Comparison of ENCODE assay signal across 34 mouse cellular contexts in the genomic region with DNA sequence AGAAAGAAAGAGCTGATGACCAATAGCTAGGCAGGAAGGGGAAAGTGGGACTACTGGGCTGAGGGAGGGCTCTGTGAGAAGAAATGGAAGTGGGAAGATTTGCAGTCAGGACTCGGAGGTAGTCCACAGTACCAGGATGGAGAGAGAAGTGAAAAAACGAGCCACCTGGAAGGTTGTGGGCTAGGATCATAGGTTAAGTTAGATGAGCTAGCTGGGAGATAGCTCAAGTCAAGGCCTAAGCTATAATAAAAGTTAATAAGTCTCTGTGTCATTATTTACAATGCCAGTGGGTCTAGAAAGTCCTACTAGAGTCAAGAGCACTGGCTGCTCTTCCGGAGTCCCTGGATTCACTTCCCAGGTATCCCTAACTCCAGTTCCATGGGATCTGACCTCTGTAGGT. TPM values are rescaled to one million over a fixed set of nuclear protein-coding genes. Genes with fewer than 3 reads are reported as not detected.
"Had no signal": no experiment of that assay in that cellular context is flagged by ENCODE, and none has a peak within 500 bp of the region (broad histone marks: within the 10 kb centered on the region; RNA-seq: fewer than 3 reads in every experiment).

No protein-coding gene starts in this region.

- DNase-seq: left cerebral cortex, postnatal 4 days; liver; liver, embryonic 13.5 days; liver, postnatal 0 days; lung, adult 18-20 months; lung, adult 2 months; lung, embryonic 14.5 days; lung, postnatal 10 days; lung, postnatal 14 days; lung, postnatal 36 days; lung, postnatal 4 days; midbrain, embryonic 14.5 days had no signal

- H3K27ac ChIP-seq: limb, embryonic 10.5 days; limb, embryonic 12.5 days; limb, embryonic 13.5 days; limb, embryonic 15.5 days; liver, embryonic 12.5 days; liver, embryonic 13.5 days; liver, embryonic 14.5 days; liver, embryonic 15.5 days; lung, embryonic 15.5 days; macrophage; midbrain, embryonic 10.5 days; midbrain, embryonic 12.5 days; midbrain, embryonic 13.5 days; midbrain, embryonic 15.5 days; neural tube, embryonic 12.5 days had no signal

- H3K27me3 ChIP-seq: limb, embryonic 12.5 days; limb, embryonic 13.5 days; limb, embryonic 15.5 days; liver, embryonic 12.5 days; liver, embryonic 13.5 days; liver, embryonic 15.5 days; lung, embryonic 15.5 days; midbrain, embryonic 12.5 days; midbrain, embryonic 13.5 days; midbrain, embryonic 15.5 days; neural tube, embryonic 12.5 days had no signal

- H3K9me3 ChIP-seq: limb, embryonic 10.5 days; limb, embryonic 12.5 days; limb, embryonic 13.5 days; limb, embryonic 15.5 days; liver, embryonic 12.5 days; liver, embryonic 13.5 days; liver, embryonic 15.5 days; lung, embryonic 15.5 days; midbrain, embryonic 12.5 days; midbrain, embryonic 13.5 days; midbrain, embryonic 15.5 days; neural tube, embryonic 12.5 days had no signal

- ATAC-seq: liver, embryonic 12.5 days; liver, postnatal 0 days; lung, postnatal 0 days; midbrain, embryonic 13.5 days; midbrain, embryonic 15.5 days; midbrain, embryonic 16.5 days had no signal

- H3K4me2 ChIP-seq: limb, embryonic 12.5 days; limb, embryonic 13.5 days; limb, embryonic 15.5 days; liver, embryonic 11.5 days; liver, embryonic 12.5 days; liver, embryonic 13.5 days; liver, embryonic 15.5 days; lung, embryonic 14.5 days; lung, embryonic 15.5 days; midbrain, embryonic 11.5 days; midbrain, embryonic 12.5 days; midbrain, embryonic 13.5 days; midbrain, embryonic 15.5 days; neural tube, embryonic 12.5 days had no signal

- H3K9ac ChIP-seq: limb, embryonic 12.5 days; limb, embryonic 13.5 days; limb, embryonic 15.5 days; liver, embryonic 12.5 days; liver, embryonic 13.5 days; liver, embryonic 14.5 days; liver, embryonic 15.5 days; liver, postnatal 0 days; lung, embryonic 14.5 days; lung, embryonic 15.5 days; midbrain, embryonic 12.5 days; midbrain, embryonic 13.5 days; midbrain, embryonic 15.5 days; neural tube, embryonic 12.5 days had no signal

- H3K36me3 ChIP-seq: limb, embryonic 10.5 days; limb, embryonic 12.5 days; limb, embryonic 13.5 days; limb, embryonic 15.5 days; liver, embryonic 12.5 days; liver, embryonic 13.5 days; liver, embryonic 15.5 days; lung, embryonic 15.5 days; midbrain, embryonic 10.5 days; midbrain, embryonic 12.5 days; midbrain, embryonic 13.5 days; midbrain, embryonic 15.5 days; neural tube, embryonic 12.5 days had no signal

- H3K4me1 ChIP-seq: limb, embryonic 10.5 days; limb, embryonic 12.5 days; limb, embryonic 13.5 days; limb, embryonic 15.5 days; liver, embryonic 12.5 days; liver, embryonic 13.5 days; liver, embryonic 15.5 days; lung, embryonic 15.5 days; megakaryocyte, embryonic 14.5 days; midbrain, embryonic 10.5 days; midbrain, embryonic 12.5 days; midbrain, embryonic 13.5 days; midbrain, embryonic 15.5 days; neural tube, embryonic 12.5 days had no signal

- H3K4me3 ChIP-seq: limb, embryonic 10.5 days; limb, embryonic 12.5 days; limb, embryonic 13.5 days; limb, embryonic 15.5 days; liver, embryonic 12.5 days; liver, embryonic 13.5 days; liver, embryonic 15.5 days; lung, embryonic 15.5 days; megakaryocyte, embryonic 14.5 days; midbrain, embryonic 10.5 days; midbrain, embryonic 12.5 days; midbrain, embryonic 13.5 days; midbrain, embryonic 15.5 days; myocyte; neural tube, embryonic 12.5 days had no signal

RNA-seq across cellular contexts. Expression of gene Degs2, which starts 16.4 kb away (rescaled TPM):
- total RNA-seq: left cerebral cortex, postnatal 4 days; megakaryocyte-erythroid progenitor cell, adult 5-6 weeks; monocyte, adult 5-6 weeks had no signal
- polyA plus RNA-seq: macrophage had no signal
